Mouse (Mus musculus) embryo, embryonic 10 days (tissue): Measurements from ENCODE around the gene Asic2.

Source experiments
- DNase-seq: peaks from one replicate; pipeline ENCODE4 v3.0.0-alpha.2; 2015; ENCODE audit warnings: low spot score

Asic2 gene

GRCm38 (mm10) chr11:81512434-81512833 lies 455.8 kb downstream of the Asic2 start:
- no peak for DNase-seq

GRCm38 (mm10) chr11:81511401-81511800 lies 456.9 kb downstream of the Asic2 start:
- no peak for DNase-seq

DNA sequence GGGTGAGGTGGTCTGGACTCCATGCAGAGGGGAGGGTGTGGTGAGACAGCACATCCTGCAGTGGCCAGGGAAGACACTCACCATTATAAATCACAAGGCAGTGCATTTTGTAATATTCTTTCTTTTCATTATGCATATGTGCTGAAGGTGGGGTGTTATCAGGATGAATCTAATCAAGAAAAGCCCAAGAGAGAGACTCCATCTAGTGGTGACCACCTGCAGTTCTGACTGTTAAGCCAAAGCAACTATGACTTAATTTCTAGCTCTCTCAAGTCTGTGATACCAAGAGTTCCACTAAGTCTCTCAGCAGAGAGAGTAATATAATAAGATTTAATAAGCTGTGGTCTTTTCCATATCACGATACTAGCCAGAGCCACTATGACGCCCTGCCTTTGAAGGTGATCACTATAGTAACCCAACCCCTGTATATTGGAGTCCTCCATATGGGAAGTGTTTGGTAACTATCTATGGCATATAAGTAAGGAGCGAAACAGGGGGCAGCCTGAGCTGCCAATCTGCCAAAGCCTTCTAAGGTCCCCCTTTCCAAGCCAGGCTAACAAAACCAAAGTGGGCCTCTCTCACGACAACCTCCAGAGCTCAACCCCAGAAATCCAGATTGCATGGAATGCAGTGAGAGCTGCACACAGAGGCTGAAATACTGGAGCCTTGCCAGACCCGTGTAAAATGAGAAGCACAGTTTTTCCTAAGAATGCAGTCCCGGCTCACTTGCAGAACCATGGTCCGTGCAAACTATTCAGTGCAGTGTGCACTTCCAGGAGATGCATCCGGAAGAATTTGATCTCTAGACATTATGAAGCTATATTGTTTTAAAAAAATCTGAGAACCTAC lies 459.6 kb downstream of the Asic2 start:
- no peak for DNase-seq

- DNase-seq: no peak
Measured at GRCm38 (mm10) chr11:81504791-81505430, 463.3 kb downstream of the Asic2 start.

DNA sequence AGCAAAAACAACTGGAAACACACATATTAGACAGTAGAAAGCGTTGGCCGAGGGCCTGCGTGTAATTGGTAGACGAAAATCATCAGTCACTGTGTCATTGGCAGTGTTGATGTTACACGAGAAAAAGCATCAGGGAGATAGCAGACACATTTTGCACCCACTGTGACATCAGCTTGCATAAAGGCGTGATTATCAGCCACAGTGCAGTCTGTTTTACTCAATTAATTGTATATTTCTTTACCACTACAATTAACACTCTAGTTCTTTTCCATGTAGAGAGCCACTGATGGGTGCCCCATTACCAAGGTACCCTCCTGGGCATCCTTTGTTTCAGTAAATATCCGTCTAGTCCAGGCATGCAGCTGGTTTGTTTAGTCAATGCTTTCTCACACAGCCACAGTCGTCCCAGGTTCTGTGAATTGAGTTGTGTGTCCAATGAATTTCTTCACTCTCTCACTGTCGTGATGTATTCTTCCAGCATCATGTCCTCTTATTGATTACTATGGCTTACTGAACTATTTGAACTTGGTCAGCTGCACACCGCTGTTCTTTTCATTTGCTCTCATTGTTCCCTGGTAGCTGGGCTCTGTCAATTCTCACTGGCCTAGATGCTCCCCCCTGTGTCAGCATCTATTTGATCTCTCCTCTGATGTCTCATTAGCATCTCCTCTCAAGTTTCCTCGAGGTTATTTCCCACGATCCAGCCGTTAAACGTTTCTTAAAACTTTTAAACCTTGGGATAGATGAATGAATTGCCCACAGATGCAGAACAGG lies 466.6 kb downstream of the Asic2 start:
- DNase-seq: peak; percentile 56

GRCm38 (mm10) chr11:81498990-81499389 lies 469.3 kb downstream of the Asic2 start:
- no peak for DNase-seq

DNA sequence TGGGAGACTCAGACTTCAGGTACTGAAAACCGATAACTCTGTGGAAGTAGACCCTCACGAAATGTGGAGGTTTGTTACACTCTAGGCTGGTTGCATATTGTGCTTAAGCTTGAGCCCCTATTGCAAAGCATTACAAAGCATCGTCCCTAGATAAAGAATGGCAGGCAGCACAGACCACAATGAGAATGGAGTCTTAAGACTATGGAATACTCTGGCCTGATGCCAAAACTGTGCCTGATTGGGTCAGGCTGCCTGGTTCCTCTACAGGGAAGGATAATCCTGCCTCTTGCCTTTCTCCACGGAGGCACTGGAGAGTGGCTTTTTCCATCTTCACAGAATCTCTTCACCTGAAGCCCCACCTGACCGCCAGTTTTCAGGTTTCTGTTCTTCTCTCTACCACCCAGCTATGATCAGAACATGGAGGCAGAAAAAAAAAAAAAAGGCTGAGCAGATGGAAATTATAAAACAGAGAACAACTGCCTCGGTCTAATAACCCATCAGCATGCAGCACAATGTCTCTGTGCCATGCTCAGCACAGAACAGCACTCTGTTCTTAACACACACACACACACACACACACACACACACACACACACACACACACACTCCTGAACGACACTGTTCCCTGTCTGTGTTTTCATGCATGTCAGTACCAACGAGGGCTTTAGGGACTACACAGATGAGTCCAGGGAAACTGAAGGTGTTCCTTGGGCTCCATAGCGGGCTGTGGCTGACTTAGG lies 470.4 kb downstream of the Asic2 start:
- no peak for DNase-seq

DNA sequence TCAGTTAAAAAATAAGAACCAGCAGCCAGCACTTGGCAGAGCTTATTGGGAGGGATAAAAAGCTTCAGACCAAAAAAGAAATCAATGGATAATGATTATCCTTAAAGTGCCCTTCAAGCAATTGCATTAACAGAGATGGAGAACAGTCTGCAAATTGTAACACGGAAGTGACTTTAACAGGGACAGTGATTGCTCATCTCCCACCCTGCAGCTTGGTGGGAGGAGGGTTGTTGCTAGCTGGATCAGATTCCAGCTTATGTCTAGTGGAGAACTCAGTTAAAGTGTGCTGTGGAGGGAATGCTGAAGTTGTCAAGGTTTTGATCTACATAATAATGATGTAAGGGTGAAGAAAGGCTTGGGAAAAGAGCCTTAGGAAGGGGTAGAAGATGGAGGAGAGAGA lies 471.8 kb downstream of the Asic2 start:
- no peak for DNase-seq

DNA sequence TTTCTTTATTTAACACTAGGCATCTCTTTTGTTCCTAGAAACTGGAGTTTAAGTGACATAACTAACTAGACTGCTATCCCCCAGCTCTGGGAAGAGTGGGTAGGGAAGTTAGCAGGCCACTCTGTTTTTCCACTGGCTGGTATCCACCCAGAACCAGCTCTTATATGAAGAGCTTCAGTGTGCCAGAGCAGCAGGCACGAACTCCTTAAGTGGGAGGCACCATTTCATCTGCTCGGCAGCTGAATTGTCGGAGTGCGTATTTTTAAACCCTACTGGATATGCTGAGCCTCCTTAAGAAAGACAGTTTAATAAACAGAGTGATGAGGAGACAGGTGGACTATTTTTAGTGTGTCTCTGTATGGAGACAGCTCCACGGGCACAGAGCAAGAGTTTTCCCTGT lies 475.9 kb downstream of the Asic2 start:
- DNase-seq: no peak

DNA sequence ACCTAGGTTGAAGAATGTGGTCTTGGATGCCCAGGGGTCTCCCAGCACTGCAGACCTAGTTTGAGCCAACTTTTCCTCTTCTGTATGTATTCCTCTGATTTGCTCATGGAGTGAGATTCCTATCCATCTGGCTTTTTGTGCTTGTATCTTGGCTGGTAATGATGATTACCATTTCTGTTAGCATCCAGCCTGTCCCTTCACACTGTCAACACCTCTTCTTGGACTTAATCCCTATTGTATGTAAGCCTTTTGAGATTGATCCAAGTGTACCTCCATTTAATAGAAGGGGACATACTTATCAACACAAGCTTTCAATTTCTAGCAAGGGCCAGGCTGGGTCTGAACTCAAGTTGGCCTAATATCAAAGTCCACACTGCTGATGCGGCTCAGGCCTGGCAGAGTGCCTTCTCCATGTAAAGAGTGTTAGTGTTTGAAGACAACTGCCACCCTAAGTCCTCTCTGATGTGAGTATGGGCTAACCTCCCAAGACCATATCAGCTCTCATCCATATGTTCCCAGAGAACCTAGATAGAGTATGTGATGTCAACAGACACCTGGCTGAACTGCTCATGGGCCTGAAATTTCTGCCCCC lies 479.0 kb downstream of the Asic2 start:
- DNase-seq: no peak

- DNase-seq: no peak
Measured at GRCm38 (mm10) chr11:81488681-81489080, 479.6 kb downstream of the Asic2 start.

DNA sequence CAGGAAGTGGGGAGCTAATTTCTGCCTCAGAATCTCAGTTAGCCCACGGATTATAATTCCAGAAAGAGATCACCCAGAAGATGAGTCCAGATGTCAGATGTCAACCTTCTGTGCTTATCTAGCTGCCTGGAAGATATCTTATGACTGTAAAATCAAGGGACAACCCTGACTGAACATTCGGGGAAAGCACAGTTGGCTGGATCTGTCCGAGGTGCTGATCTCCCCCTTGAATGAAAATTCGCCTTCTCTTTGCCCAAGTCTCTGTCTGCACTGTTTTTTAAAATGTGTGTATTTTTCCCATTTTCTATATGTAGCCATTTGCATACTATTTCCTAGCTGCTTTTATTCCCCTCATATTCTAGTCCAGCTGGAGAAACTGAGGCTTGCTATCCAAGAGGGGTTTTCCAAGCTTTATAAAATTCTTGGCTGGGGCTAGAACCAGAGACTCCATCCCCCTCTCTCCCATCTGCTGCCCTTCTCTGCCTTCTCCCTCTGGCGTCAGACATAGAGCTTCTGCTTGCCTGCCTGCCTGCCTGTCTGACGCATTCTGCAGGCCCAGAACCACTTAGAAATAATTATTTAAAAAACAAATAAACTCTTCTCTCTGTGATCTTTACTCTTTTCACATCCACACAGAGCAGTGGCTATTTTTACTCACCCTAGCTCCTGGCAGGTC lies 481.9 kb downstream of the Asic2 start:
- DNase-seq: peak; percentile 61

GRCm38 (mm10) chr11:81481198-81481597 lies 487.1 kb downstream of the Asic2 start:
- DNase-seq: no peak

DNA sequence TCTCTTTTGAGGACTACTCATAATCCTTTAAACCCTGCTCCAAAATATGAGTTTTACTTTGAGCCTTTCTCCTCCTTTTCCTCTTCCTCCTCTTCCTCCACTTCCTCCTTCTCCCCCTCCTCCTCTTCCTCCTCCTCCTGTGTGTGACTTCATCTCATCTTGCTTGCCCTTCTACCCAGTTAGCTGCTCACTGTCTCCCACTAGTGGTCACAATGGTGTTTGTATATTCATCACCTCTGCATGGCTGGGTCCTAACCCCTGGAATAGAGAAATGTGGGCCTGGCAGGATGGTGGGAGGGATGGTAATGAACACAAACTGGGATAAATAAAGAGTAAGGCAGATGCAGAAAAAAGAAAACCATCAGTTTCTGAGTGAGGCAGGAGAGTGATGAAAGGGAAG lies 492.0 kb downstream of the Asic2 start:
- DNase-seq: peak; percentile 58

DNA sequence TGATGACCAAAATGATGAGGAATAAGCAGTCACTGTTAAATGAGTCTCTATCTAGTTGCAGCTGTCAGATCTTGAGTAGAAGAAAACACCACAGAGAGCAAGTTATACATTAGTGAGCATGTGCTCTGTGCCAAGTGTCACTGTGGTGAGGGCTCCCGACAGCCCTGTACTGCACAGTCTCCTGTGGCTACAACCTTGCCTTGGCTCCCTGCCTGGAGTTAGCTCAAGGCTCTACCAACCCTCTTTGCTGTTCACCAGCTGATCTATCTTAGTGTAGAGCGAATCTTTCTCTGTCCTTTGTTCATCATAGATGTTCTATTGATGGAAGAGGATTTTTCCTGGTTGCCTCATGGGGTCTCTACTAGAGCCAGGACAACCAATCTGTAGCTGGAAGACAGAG lies 494.1 kb downstream of the Asic2 start:
- DNase-seq: no peak

DNA sequence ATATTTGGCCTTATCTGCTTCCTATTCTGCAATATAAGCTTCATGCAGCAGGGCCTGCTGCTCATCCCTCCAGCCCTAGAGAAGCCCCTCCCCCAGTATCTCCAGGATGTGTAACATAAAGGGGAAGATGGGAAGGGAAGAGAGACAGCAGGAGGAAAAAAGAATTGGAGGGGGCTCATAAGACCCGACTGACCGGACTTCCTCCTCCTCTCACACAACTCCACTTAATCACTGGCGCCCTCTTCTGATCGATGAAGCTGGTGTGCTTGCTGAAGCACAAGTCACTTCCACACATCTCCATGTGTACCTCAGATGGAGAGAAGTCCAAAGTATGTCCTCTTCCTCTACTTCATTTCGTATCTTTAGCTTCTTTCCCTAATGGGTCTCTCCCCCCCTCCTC lies 506.1 kb downstream of the Asic2 start:
- peak; percentile 91 for DNase-seq

- DNase-seq: no peak
Measured at GRCm38 (mm10) chr11:81461748-81462147, 506.5 kb downstream of the Asic2 start.

DNA sequence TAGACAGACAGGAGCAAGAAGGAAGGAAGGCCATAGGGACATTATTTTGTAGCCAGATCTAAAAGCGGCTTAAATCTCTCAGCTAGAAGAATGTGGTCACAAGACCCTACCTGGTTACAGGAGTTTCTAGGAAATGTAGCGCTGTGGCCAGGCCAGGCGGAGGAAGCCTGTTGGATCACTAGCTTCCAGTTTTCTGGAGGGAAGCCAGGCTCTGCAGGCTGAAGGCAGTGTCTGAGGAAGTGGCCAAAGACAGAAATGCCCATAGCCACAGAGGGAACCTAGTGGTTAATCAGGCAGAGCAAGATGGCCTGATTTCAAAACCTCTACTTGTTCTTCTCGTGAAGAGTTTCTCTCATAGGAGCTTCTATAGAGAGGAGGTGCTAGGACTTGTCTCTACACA lies 513.3 kb downstream of the Asic2 start:
- no peak for DNase-seq

DNA sequence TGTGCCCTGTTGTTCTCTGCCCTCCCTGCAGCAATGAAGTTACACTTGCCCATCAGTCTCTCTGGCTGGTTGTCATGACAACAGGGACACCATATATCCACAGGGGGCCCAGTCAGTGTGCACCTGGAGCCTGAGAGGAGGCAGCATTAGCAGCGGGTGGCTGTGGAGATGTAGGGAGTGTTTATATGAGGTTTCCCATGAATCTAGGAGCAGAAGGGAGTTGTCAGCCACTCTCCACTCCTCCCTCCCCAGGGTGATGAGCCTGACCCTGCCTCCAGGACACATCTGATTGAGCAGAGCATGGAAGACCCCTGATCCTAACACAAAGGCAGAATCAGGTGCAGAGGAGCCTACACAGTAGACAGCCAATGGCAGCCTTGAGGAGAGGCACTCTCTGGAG lies 514.1 kb downstream of the Asic2 start:
- peak; percentile 31 for DNase-seq

DNA sequence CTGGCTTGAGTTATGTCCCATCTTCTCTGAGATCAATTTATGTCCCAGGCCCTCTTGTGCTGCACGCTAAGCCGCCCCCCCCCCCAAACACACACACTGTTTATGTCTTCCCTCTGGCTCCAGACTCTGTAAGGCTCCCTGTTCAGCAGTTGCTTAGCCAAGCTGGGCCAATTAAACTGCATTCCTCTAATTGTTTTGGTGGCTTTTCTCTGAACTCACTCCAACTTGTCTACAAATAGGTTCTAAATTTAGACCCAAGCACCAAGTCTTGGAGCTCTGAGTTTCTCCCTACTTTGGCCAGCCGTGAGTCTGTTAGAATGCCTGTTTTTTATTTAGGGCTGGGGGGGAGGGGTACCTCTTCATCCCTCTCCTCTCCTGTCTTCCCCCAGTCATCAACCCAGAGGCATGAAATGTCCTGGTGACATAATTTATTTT lies 519.0 kb downstream of the Asic2 start:
- DNase-seq: peak; percentile 36

DNA sequence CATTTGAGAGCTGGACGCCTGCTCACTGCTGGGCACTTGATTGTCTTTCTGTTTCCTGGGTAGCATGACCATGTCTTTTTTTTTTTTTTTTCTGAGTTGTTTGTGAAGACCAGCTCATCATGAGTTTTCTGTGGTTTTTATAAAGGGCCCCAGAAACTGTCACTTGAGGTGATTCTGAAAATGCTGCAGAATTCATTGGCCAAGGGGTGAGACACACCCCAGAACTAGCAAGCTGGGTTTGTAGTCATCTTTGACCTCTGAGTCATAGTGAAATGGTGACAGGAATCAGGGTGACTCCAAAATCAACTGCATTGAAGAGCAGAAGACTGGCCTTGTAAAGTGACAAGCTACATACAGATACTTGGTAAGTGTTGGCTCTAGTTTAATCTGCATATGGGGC lies 521.9 kb downstream of the Asic2 start:
- DNase-seq: no peak
